Mouse (Mus musculus) liver, embryonic 16.5 days (tissue): ENCODE measurements around the gene Gm8890. TPM values are rescaled to one million over a fixed set of nuclear protein-coding genes. Genes with fewer than 3 reads are reported as not detected.
"Not testable (repeated sequence)": the region's sequence is repeated elsewhere in the genome, so short reads cannot be mapped to it uniquely, and the experiment has no call there.

ENCODE experiments used
- ATAC-seq: fragments of 200-750 bp; cut with Nextera tagmentation; 2 replicates; pipeline ENCODE4 v1.8.0; 2017; ENCODE audit warnings: low read depth, mild to moderate bottlenecking, moderate number of reproducible peaks, moderate library complexity
- H3K27ac ChIP-seq: fragments of 300-500 bp; sonication (generic); 2 replicates; pipeline ENCODE4 v1.5.1; 2014; ENCODE audit warnings: mild to moderate bottlenecking, low read length
- H3K27me3 ChIP-seq: fragments of 300-500 bp; sonication (generic); 2 replicates; pipeline ENCODE4 v1.6.1; 2014; ENCODE audit warnings: low read depth, low read length, mixed read lengths; ENCODE audit not compliant: control insufficient read depth, insufficient read depth
- H3K36me3 ChIP-seq: fragments of 300-500 bp; sonication (generic); 2 replicates; pipeline ENCODE4 v1.6.1; 2014; ENCODE audit warnings: mild to moderate bottlenecking; ENCODE audit not compliant: control insufficient read depth, insufficient read depth
- H3K4me1 ChIP-seq: fragments of 300-500 bp; sonication (generic); 2 replicates; pipeline ENCODE4 v1.6.1; 2014; ENCODE audit warnings: low read depth, low read length, mixed read lengths; ENCODE audit not compliant: control insufficient read depth
- H3K4me2 ChIP-seq: fragments of 300-500 bp; sonication (generic); 2 replicates; pipeline ENCODE4 v1.6.1; 2014; ENCODE audit warnings: low read depth, low read length, mixed read lengths
- H3K4me3 ChIP-seq: fragments of 300-500 bp; sonication (generic); 2 replicates; pipeline ENCODE4 v1.5.1; 2014; ENCODE audit warnings: low read depth, mild to moderate bottlenecking, low read length
- H3K9ac ChIP-seq: fragments of 300-500 bp; sonication (generic); 2 replicates; pipeline ENCODE4 v1.6.1; 2014; ENCODE audit warnings: low read depth, low read length
- H3K9me3 ChIP-seq: fragments of 300-500 bp; sonication (generic); replicated peaks from 2 replicates; pipeline ENCODE4 v1.6.1; 2016; ENCODE audit warnings: low read length; ENCODE audit not compliant: control insufficient read depth
- WGBS: fragments of 180-500 bp; shearing (Covaris S2); extraction: QIAGEN DNeasy Blood & Tissue Kit; methylation state at CpG from one replicate; pipeline ENCODE4 v1.1.7; 2014; ENCODE audit not compliant: insufficient replicate concordance; 5-methylcytosine and 5-hydroxymethylcytosine counted together
- polyA plus RNA-seq: library from polyadenylated mRNA; unstranded; fragments of >200 nt; fragmentation: Nextera tagmentation; extraction: Ambion mirVana; gene quantifications from 2 replicates; pipeline ENCODE4 v1.2.1, GENCODE M21; 2015

The Gm8890 gene
- polyA plus RNA-seq: not detected in 2 replicates

GRCm38 (mm10) chr5:11255733-11256132 lies at the start of gene Gm8890:
Gm8890 (plus strand) TSS chr5:11256033.
- H3K4me3 ChIP-seq, H3K36me3 ChIP-seq, H3K4me2 ChIP-seq, H3K27me3 ChIP-seq, H3K4me1 ChIP-seq, H3K9ac ChIP-seq, H3K27ac ChIP-seq, H3K9me3 ChIP-seq, ATAC-seq: not testable (repeated sequence)
- WGBS: no CpG with 5 or more reads among the region's 2 CpGs

GRCm38 (mm10) chr5:11256221-11256620 lies 388 bp downstream of the Gm8890 start:
- WGBS: 44% methylated on average over 1 of the region's 1 CpGs
- not testable (repeated sequence) for H3K4me1 ChIP-seq, H3K9ac ChIP-seq, ATAC-seq, H3K27me3 ChIP-seq, H3K9me3 ChIP-seq, H3K4me2 ChIP-seq, H3K36me3 ChIP-seq, H3K27ac ChIP-seq, H3K4me3 ChIP-seq

Other genes with a start within 250 kb of the Gm8890 start
- gene Gm8879, start 128.4 kb upstream of the Gm8890 start, polyA plus RNA-seq: not detected in 2 replicates
- not detected in 2 replicates for gene Gm5861, start 73.0 kb upstream of the Gm8890 start, polyA plus RNA-seq
- gene Speer1, start 85.5 kb downstream of the Gm8890 start, polyA plus RNA-seq: not detected in 2 replicates
- not detected in 2 replicates for gene Gm8897, start 160.4 kb downstream of the Gm8890 start, polyA plus RNA-seq
- gene Gm8906, start 246.7 kb downstream of the Gm8890 start, polyA plus RNA-seq: not detected in 2 replicates